Mouse (Mus musculus): ENCODE data around the gene Pdlim5. TPM values are rescaled to one million over a fixed set of nuclear protein-coding genes. Genes with fewer than 3 reads are reported as not detected.

The Pdlim5 gene
- polyA plus RNA-seq, 1 experiment from 2014 or later, result 14.1 TPM

DNA sequence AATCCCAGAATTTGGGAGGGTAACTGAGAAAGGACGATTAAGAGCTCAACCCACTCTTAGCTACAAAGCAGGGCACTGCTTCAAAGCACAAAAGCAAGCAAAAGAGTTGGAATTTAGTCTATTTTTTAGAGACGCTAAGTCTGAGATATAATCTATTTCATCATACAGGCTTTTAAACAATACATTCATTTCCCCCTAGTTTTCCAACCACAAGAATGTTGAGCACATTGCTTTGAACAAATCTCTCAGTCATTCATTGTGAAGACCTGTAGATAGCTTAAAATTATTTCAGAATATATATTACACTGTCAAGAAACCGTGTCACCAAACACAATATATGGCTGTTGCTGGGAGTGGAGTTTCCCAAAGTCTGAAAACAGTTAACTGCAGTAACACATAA lies 65.1 kb downstream of the Pdlim5 start:
- Histone ChIP-seq H3K9me3 (no peaks in the 10 kb centered on the region), H3K27me3 (replicated peaks) (no peaks in the 10 kb centered on the region), H3K4me3 (no peak overlapping the region), H3K4me1 (no peaks in the 10 kb centered on the region), H3K9ac (no peak overlapping the region), H3K4me2 (no peak overlapping the region), H3K36me3 (replicated peaks) (no peaks in the 10 kb centered on the region), H3K27ac (no peak overlapping the region)
- ATAC-seq (replicated peaks), result no peak
- 82% methylated on average over 3 of the region's 3 CpGs for WGBS

DNA sequence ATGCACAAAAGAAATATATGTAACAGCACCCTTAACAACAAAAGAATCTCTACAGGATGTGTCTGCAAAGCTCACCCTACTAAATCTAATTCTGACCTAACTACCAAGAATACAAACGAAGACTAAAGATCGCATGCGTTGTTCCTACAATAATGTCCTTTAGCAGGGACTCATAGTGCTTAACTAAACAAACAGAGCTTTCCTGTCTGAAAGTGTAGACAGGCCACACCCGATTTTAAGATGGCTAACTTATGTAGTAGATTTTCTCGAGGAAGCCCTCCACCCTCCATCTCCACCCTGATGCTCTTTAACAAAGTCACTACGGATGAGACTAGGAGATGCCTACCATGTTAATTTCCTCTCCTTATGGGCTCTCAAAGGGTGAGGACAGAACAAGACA lies 71.9 kb downstream of the Pdlim5 start:
- Histone ChIP-seq H3K27me3 (replicated peaks) (no peaks in the 10 kb centered on the region), H3K4me2 (no peak overlapping the region), H3K4me1 (no peaks in the 10 kb centered on the region), H3K4me3 (no peak overlapping the region), H3K9ac (no peak overlapping the region), H3K9me3 (no peaks in the 10 kb centered on the region), H3K27ac (no peak overlapping the region), H3K36me3 (replicated peaks) (no peaks in the 10 kb centered on the region)
- WGBS, result 79% methylated on average over 6 of the region's 6 CpGs
- no peak for ATAC-seq (replicated peaks)

DNA sequence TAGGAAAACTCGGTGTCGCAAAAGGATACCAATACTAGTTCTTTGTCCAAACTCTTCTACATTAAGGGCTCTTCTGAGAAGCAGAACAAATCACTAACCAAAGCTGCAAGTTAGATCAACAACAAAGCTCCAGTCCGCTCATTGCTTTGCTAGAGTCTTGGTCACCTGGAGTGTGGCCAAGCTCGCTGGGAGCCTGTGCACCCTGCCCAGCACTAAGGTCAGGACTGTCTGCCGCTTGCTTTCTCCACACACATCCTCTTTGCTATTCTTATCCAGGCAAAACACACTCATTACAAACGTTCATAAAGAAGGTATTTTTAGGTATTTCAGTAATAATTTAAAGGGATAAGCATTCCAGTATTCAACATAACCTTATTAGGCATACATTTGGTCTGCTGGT lies 73.6 kb downstream of the Pdlim5 start:
- no peaks in the 10 kb centered on the region for H3K27me3 ChIP-seq (replicated peaks)
- no peak overlapping the region for H3K27ac ChIP-seq
- no peaks in the 10 kb centered on the region for H3K36me3 ChIP-seq (replicated peaks)
- no peak overlapping the region for H3K4me3 ChIP-seq
- no peak overlapping the region for H3K4me2 ChIP-seq
- WGBS, result 73% methylated on average over 6 of the region's 6 CpGs
- H3K9ac ChIP-seq, result no peak overlapping the region
- H3K4me1 ChIP-seq, result no peaks in the 10 kb centered on the region
- no peak for ATAC-seq (replicated peaks)
- no peaks in the 10 kb centered on the region for H3K9me3 ChIP-seq

DNA sequence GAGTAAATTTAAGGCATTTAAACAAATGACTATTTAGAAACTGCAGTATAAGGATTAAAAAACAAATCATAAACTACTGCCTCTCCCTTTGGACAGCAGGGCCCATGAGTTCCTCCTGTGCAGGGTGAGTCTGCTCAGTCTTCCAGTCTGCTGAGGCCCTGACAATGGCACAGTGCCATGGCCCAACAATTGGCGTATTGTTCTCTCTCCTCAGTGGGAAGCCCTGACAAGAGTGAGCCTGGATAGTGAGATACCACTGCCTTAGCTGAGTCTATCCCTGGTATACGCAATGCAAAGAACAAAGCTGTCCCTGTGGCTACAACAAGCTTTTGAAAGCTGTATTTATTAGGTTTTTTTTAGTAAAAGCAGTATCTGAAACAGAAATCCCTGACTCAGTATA lies 77.3 kb downstream of the Pdlim5 start:
- peak; percentile 86 for ATAC-seq (replicated peaks)
- Histone ChIP-seq H3K4me3 (no peak overlapping the region), H3K27me3 (replicated peaks) (no peaks in the 10 kb centered on the region), H3K4me1 (no peaks in the 10 kb centered on the region), H3K9me3 (no peaks in the 10 kb centered on the region), H3K9ac (no peak overlapping the region), H3K4me2 (no peak overlapping the region), H3K36me3 (replicated peaks) (no peaks in the 10 kb centered on the region), H3K27ac (peak overlapping the region; percentile 53; the same call in 1 of the 2 replicates)
- 4% methylated on average over 2 of the region's 2 CpGs for WGBS

DNA sequence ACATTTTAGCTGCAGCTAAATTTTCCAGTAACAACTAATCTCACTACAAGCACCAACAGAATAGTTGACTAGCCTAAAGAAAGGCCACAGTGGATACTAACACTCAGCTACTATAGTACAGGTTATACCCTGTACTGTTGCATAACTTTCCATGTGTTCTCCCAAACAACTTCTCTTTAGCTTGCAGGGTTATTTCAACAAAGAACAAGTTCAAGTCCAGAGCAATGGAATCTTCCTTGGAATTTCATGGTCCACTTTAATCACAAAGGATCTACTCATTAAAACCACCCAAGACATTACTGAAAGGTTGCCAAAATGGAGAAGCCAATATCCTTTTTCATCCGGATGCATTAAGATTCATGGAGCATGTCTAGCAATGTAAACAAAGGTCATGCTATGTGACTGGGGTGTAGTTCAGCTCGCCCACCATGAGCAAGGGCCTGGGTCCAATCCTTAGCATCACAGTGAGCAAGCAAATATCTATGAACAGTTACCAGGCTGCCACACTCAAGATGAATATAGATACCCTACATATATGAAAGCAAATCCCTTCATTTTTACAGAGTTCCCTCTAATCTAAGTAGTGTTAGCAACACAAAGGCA lies 79.3 kb downstream of the Pdlim5 start:
- H3K27me3 ChIP-seq (replicated peaks), result no peaks in the 10 kb centered on the region
- no peaks in the 10 kb centered on the region for H3K4me1 ChIP-seq
- H3K4me3 ChIP-seq, result no peak overlapping the region
- H3K9me3 ChIP-seq, result no peaks in the 10 kb centered on the region
- 41% methylated on average over 2 of the region's 2 CpGs for WGBS
- no peak for ATAC-seq (replicated peaks)
- no peaks in the 10 kb centered on the region for H3K36me3 ChIP-seq (replicated peaks)
- H3K27ac ChIP-seq, result no peak overlapping the region
- no peak overlapping the region for H3K4me2 ChIP-seq
- H3K9ac ChIP-seq, result no peak overlapping the region

DNA sequence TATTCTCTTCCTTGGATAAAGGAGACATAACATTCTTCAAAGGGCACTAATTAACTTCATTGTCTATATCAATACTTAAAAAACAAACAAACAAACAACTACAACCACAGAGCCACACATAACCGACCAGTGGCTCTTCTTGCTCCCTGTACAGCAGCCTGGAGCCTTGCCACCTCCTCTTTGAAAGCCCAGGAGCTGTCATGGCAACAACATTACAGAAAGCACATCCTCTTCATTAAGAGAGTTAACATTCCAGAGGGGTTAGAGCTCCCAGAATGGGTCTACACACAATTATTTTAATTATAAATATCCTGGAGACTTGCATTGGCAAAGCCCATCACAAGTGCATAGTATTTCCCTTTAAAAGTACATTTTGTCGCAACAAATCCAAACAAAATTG lies 84.4 kb downstream of the Pdlim5 start:
- peak; percentile 86 for ATAC-seq (replicated peaks)
- WGBS, result 40% methylated on average over 2 of the region's 2 CpGs
- Histone ChIP-seq H3K4me1 (0 out of 2 replicates have a peak, but pooled peaks cover 4% of the 10 kb centered on the region), H3K4me2 (no peak overlapping the region), H3K27me3 (replicated peaks) (no peaks in the 10 kb centered on the region), H3K9me3 (no peaks in the 10 kb centered on the region), H3K36me3 (replicated peaks) (no peaks in the 10 kb centered on the region), H3K9ac (no peak overlapping the region), H3K27ac (no peak overlapping the region), H3K4me3 (no peak overlapping the region)

DNA sequence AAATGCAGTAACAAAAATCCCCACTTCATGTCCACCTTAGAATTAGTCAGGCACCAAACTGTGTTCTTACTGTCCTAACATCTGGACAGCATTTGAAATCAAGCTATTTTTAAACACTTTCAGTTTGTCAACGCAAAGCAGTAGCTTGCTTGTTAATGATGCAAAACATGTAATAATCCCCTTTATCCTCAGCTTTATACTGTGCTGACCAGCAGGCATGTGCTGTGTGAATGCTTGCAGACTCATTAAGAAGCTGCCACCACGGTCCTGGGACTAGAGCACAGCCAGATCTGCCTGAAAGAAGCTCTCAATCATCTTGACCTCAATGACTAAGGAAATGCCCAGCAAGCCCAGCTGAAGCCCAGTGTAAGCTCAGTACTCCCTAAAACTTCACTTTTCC lies 85.0 kb downstream of the Pdlim5 start:
- whole genome bisulfite sequencing, result 8% methylated on average over 2 of the region's 2 CpGs
- ATAC-seq (replicated peaks), result peak; percentile 90
- H3K4me3 ChIP-seq, result no peak overlapping the region
- 0 out of 2 replicates have a peak, but pooled peaks cover 4% of the 10 kb centered on the region for H3K4me1 ChIP-seq
- no peaks in the 10 kb centered on the region for H3K36me3 ChIP-seq (replicated peaks)
- no peaks in the 10 kb centered on the region for H3K9me3 ChIP-seq
- H3K27ac ChIP-seq, result no peak overlapping the region
- no peaks in the 10 kb centered on the region for H3K27me3 ChIP-seq (replicated peaks)
- H3K4me2 ChIP-seq, result no peak overlapping the region
- H3K9ac ChIP-seq, result no peak overlapping the region

DNA sequence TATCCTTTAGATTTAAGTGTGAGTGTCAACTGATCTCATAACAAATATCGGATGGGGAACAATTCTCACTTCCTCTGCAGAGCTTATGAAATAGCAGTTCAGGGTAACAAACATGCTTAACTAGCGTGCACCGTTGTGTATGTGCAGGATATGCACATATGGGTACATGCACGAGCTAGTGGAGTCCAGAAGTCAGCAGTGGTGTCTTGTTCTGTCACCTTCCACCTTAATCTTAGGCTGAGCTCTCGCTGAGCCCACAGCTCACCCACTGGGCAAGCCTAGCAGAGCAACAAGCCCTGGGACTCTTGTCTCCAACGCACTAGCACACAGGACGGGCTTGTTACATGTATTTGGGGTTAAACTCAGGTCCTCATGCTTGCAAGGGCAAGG lies 100.2 kb downstream of the Pdlim5 start:
- no peaks in the 10 kb centered on the region for H3K9me3 ChIP-seq
- no peak overlapping the region for H3K4me2 ChIP-seq
- H3K36me3 ChIP-seq (replicated peaks), result no peaks in the 10 kb centered on the region
- no peaks in the 10 kb centered on the region for H3K27me3 ChIP-seq (replicated peaks)
- no peaks in the 10 kb centered on the region for H3K4me1 ChIP-seq
- 85% methylated on average over 7 of the region's 7 CpGs for WGBS
- no peak overlapping the region for H3K27ac ChIP-seq
- no peak overlapping the region for H3K9ac ChIP-seq
- H3K4me3 ChIP-seq, result no peak overlapping the region
- peak; percentile 52 for ATAC-seq (replicated peaks)

DNA sequence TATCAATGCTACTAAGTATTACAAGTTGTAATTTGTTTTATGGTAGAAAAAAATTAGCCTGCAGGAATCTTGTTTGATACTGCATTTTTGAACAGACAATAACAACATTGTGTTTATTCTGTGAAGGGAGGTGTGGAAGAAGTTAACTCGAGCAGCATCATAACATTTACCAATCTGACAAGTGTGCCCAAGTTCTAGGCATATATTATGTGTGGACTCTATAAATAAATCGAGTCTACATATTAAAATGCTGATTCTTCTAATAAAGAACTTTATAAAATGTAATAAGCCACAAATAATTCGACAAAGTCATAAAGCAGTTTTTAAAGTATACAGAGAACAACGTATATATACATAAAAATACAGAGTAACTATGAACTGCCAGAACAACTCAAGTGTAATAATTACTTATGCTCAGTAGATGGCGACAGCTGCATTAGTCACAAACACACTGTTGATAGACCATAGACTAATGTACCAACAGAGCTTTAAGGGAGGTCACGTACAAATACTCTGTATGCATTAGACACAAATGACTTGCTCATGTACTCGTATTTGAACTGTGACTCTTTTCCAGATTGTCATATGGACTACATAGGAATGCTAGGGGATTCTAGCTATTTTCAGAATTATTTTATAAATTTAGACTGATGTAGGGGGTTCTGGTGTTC lies 100.7 kb downstream of the Pdlim5 start:
- peak; percentile 93 for ATAC-seq (replicated peaks)
- Histone ChIP-seq H3K9me3 (no peaks in the 10 kb centered on the region), H3K4me2 (no peak overlapping the region), H3K36me3 (replicated peaks) (no peaks in the 10 kb centered on the region), H3K9ac (no peak overlapping the region), H3K4me1 (no peaks in the 10 kb centered on the region), H3K27me3 (replicated peaks) (no peaks in the 10 kb centered on the region), H3K27ac (no peak overlapping the region), H3K4me3 (no peak overlapping the region)
- 27% methylated on average over 7 of the region's 7 CpGs for WGBS

DNA sequence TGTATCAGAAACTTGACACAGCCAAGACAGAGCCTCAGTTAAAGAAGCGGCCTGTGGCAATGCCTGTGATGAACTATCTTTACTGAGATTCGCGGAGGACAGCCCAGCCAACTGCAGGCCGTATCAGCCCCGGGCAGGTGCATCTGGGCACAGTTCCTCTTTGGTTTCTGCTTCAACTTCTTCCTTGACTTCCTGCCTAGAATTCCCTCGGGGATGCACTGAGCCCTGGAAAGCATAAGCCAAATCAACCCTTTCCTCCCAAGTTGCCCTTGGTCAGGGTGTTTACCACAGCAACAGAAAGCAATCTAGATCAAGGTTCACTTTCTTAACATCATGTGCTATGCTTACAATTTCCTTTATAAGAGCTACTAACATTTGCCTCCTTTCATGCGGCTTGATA lies 101.9 kb downstream of the Pdlim5 start:
- Histone ChIP-seq H3K27me3 (replicated peaks) (no peaks in the 10 kb centered on the region), H3K4me3 (no peak overlapping the region), H3K4me1 (no peaks in the 10 kb centered on the region), H3K9ac (no peak overlapping the region), H3K36me3 (replicated peaks) (no peaks in the 10 kb centered on the region), H3K4me2 (no peak overlapping the region), H3K27ac (no peak overlapping the region), H3K9me3 (no peaks in the 10 kb centered on the region)
- 87% methylated on average over 7 of the region's 7 CpGs for WGBS
- no peak for ATAC-seq (replicated peaks)

DNA sequence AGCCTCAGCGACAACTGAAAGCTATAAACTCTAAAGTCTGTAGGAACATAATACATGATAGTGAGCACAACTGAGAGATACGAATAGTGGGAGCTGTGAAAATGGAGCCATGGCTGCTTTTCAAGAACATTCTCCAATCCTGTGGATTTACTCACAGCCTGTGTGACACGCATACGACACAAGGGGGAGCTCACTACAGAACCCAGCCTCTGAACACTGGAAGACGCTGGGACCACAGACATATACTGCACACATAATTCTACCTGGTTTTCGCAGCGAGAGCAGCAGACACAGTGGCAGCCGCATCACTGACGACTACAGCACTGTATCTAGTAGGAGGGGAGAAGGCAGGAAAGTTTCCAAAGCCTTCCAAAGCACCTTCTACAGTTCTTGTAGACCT lies 112.8 kb downstream of the Pdlim5 start:
- H3K4me3 ChIP-seq, result no peak overlapping the region
- H3K4me1 ChIP-seq, result no peaks in the 10 kb centered on the region
- 53% methylated on average over 9 of the region's 9 CpGs for WGBS
- peak; percentile 95 for ATAC-seq (replicated peaks)
- no peak overlapping the region for H3K27ac ChIP-seq
- no peaks in the 10 kb centered on the region for H3K9me3 ChIP-seq
- H3K27me3 ChIP-seq (replicated peaks), result no peaks in the 10 kb centered on the region
- no peak overlapping the region for H3K9ac ChIP-seq
- no peaks in the 10 kb centered on the region for H3K36me3 ChIP-seq (replicated peaks)
- H3K4me2 ChIP-seq, result no peak overlapping the region

DNA sequence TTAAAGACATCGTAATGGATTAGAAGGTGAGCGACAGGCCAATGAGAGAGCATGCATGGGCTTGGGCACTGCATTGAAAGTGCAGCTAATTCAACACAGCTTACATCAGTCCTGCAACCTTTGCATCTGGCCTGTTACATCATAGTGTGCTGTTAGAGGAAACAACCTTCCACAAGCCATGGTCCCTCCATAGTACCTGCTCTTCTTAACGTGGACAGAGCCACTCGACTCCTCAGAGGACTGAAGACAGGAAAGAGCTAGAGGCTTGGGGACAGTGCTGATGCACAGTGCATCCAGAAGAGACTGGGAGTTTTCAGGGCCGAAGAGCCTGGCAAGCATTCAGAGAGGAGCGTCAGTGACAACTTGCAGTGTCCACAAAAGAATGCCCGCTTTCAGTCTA lies 113.8 kb downstream of the Pdlim5 start:
- no peak overlapping the region for H3K27ac ChIP-seq
- no peak overlapping the region for H3K9ac ChIP-seq
- ATAC-seq (replicated peaks), result no peak
- H3K4me1 ChIP-seq, result no peaks in the 10 kb centered on the region
- H3K9me3 ChIP-seq, result no peaks in the 10 kb centered on the region
- no peak overlapping the region for H3K4me3 ChIP-seq
- no peaks in the 10 kb centered on the region for H3K27me3 ChIP-seq (replicated peaks)
- no peak overlapping the region for H3K4me2 ChIP-seq
- H3K36me3 ChIP-seq (replicated peaks), result no peaks in the 10 kb centered on the region
- WGBS, result 83% methylated on average over 7 of the region's 7 CpGs

DNA sequence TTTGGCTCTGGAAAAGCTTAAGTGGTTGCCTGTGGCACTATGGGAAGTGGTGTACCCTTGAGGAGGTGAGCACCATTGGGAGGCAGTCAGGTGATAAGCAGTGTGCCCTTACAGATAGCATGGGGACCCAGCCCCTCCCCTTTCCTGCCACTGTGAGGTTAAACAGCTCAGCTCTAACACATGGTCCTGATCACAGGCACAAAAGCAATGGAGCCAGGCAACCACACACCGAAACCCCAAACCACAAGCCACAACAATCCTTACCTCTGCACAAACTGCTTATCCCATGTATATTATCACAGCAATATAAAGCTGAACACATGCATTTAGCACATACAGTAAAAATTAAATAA lies 114.4 kb downstream of the Pdlim5 start:
- Histone ChIP-seq H3K4me3 (no peak overlapping the region), H3K27ac (no peak overlapping the region), H3K9me3 (no peaks in the 10 kb centered on the region), H3K4me2 (no peak overlapping the region), H3K4me1 (no peaks in the 10 kb centered on the region), H3K27me3 (replicated peaks) (no peaks in the 10 kb centered on the region), H3K9ac (no peak overlapping the region), H3K36me3 (replicated peaks) (no peaks in the 10 kb centered on the region)
- no peak for ATAC-seq (replicated peaks)
- WGBS, result 97% methylated on average over 1 of the region's 1 CpGs

Measured in midbrain, embryonic 15.5 days (tissue).